Comparison of ENCODE assay signal across 15 mouse cellular contexts in the genomic region with DNA sequence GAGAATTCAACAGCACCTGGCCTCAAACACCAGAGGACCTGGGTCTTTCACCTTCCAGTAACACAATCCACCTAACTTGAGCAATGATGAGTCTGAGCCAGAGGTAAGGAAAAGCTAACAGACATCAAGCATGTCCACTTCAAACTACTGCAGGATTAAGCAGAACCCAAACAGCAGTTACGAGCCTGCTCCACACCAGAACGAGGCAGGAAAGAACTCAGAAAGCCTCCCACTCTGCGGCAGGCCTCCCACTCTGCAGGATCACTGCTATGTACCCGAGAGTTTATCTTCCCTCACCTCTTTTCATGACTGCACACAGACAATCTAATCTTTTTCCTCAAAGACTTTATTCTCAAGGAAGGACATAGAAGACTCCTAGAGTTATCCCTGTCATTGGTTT. TPM values are rescaled to one million over a fixed set of nuclear protein-coding genes. Genes with fewer than 3 reads are reported as not detected.
DNase-seq lines count a peak whose midpoint lies in the region; ATAC-seq and TF ChIP-seq lines count a peak whose summit lies in the region.
"Had no signal": no experiment of that assay in that cellular context is flagged by ENCODE, and none has a peak within 500 bp of the region (broad histone marks: within the 10 kb centered on the region; RNA-seq: fewer than 3 reads in every experiment).

No protein-coding gene starts in this region.

- no peak for DNase-seq in hindbrain, postnatal 0 days (ENCODE audit: low spot score)
- no peak for DNase-seq in limb, embryonic 10.5 days (ENCODE audit: low spot score)
- no peak for DNase-seq in liver, embryonic 11.5 days (ENCODE audit: low spot score)
- DNase-seq in urinary bladder, postnatal 36 days (ENCODE audit: low spot score in 2 of 2) = no peak
- DNase-seq: cerebellum, postnatal 36 days; heart, adult 11 months; heart, postnatal 36 days had no signal

- H3K27ac ChIP-seq in hindbrain, embryonic 13.5 days = no peak overlapping the region
- H3K27ac ChIP-seq in hindbrain, postnatal 0 days = no peak overlapping the region
- no peak overlapping the region for H3K27ac ChIP-seq in limb, embryonic 12.5 days
- H3K27ac ChIP-seq in limb, embryonic 10.5 days = no peak overlapping the region
- peak overlapping the region; percentile 28; the same call in 1 of the 2 replicates for H3K27ac ChIP-seq in intestine, postnatal 0 days (ENCODE audit: low read depth, low read length)
- H3K27ac ChIP-seq in liver, embryonic 11.5 days (ENCODE audit: low read depth, low read length) = no peak overlapping the region
- H3K27ac ChIP-seq: lung, embryonic 15.5 days had no signal

- H3K36me3 ChIP-seq in hindbrain, embryonic 13.5 days = peaks cover 84% of the 10 kb centered on the region
- H3K36me3 ChIP-seq in hindbrain, postnatal 0 days (ENCODE audit: insufficient read depth, low read length) = peaks cover 64% of the 10 kb centered on the region
- peaks cover 94% of the 10 kb centered on the region for H3K36me3 ChIP-seq in limb, embryonic 12.5 days
- H3K36me3 ChIP-seq in limb, embryonic 10.5 days = peaks cover 95% of the 10 kb centered on the region
- H3K36me3 ChIP-seq in intestine, postnatal 0 days (ENCODE audit: control insufficient read depth, insufficient read depth) = peaks cover 91% of the 10 kb centered on the region
- peaks cover 54% of the 10 kb centered on the region for H3K36me3 ChIP-seq in liver, embryonic 11.5 days (ENCODE audit: control insufficient read depth, insufficient read depth, low read length)

- H3K9ac ChIP-seq in hindbrain, embryonic 13.5 days = peak overlapping the region; percentile 62
- H3K9ac ChIP-seq in hindbrain, postnatal 0 days (replicated peaks; ENCODE audit: low read length) = no peak overlapping the region
- H3K9ac ChIP-seq in limb, embryonic 12.5 days (replicated peaks) = 0 out of 2 replicates have a peak overlapping the region, but pooled peaks have one; percentile 18
- H3K9ac ChIP-seq in intestine, postnatal 0 days (ENCODE audit: low read depth, low read length) = peak overlapping the region; percentile 17; the same call in 1 of the 2 replicates
- H3K9ac ChIP-seq in liver, embryonic 11.5 days (ENCODE audit: low read depth, low read length) = peak overlapping the region; percentile 11; the same call in 1 of the 2 replicates
- H3K9ac ChIP-seq: lung, embryonic 15.5 days had no signal

- no peak for TF ChIP-seq CTCF in hindbrain, postnatal 0 days (IDR thresholded peaks at IDR 0.05; ENCODE audit: low read depth)
- no peak for TF ChIP-seq CTCF in intestine, postnatal 0 days (IDR thresholded peaks at IDR 0.05; ENCODE audit: low read depth)

- ATAC-seq in hindbrain, embryonic 13.5 days (ENCODE audit: low FRiP score) = no peak
- no peak for ATAC-seq in hindbrain, postnatal 0 days
- ATAC-seq in limb, embryonic 12.5 days (ENCODE audit: insufficient number of reproducible peaks, insufficient read depth, low FRiP score, low TSS enrichment, low read depth) = no peak
- ATAC-seq in intestine, postnatal 0 days = no peak
- no peak for ATAC-seq in liver, embryonic 11.5 days (replicated peaks; ENCODE audit: low FRiP score)
- ATAC-seq: Patski had no signal

- no peaks in the 10 kb centered on the region for H3K9me3 ChIP-seq in hindbrain, embryonic 13.5 days
- H3K9me3 ChIP-seq in hindbrain, postnatal 0 days (ENCODE audit: low read length) = no peaks in the 10 kb centered on the region
- H3K9me3 ChIP-seq in limb, embryonic 12.5 days = no peaks in the 10 kb centered on the region
- no peaks in the 10 kb centered on the region for H3K9me3 ChIP-seq in limb, embryonic 10.5 days (replicated peaks)
- no peaks in the 10 kb centered on the region for H3K9me3 ChIP-seq in intestine, postnatal 0 days (ENCODE audit: control insufficient read depth)
- no peaks in the 10 kb centered on the region for H3K9me3 ChIP-seq in liver, embryonic 11.5 days (ENCODE audit: control insufficient read depth, low read length)
- H3K9me3 ChIP-seq: lung, embryonic 15.5 days; megakaryocyte, embryonic 14.5 days had no signal

- H3K27me3 ChIP-seq in hindbrain, embryonic 13.5 days = no peaks in the 10 kb centered on the region
- no peaks in the 10 kb centered on the region for H3K27me3 ChIP-seq in hindbrain, postnatal 0 days (ENCODE audit: insufficient read depth, low read length)
- H3K27me3 ChIP-seq in limb, embryonic 12.5 days = no peaks in the 10 kb centered on the region
- H3K27me3 ChIP-seq in limb, embryonic 10.5 days (ENCODE audit: low read depth, poor library complexity, severe bottlenecking) = no peaks in the 10 kb centered on the region
- H3K27me3 ChIP-seq in intestine, postnatal 0 days (replicated peaks; ENCODE audit: control insufficient read depth, insufficient read depth, low read length) = no peaks in the 10 kb centered on the region
- no peaks in the 10 kb centered on the region for H3K27me3 ChIP-seq in liver, embryonic 11.5 days (replicated peaks; ENCODE audit: control insufficient read depth, insufficient read depth, low read length)
- H3K27me3 ChIP-seq: CH12.LX; lung, embryonic 15.5 days; megakaryocyte, embryonic 14.5 days; Patski had no signal

- H3K4me2 ChIP-seq in hindbrain, embryonic 13.5 days = no peak overlapping the region
- H3K4me2 ChIP-seq in hindbrain, postnatal 0 days (ENCODE audit: low read depth, low read length) = no peak overlapping the region
- H3K4me2 ChIP-seq in limb, embryonic 12.5 days = no peak overlapping the region
- no peak overlapping the region for H3K4me2 ChIP-seq in intestine, postnatal 0 days (replicated peaks; ENCODE audit: low read depth)
- no peak overlapping the region for H3K4me2 ChIP-seq in liver, embryonic 11.5 days
- H3K4me2 ChIP-seq: lung, embryonic 15.5 days had no signal

- H3K4me3 ChIP-seq in hindbrain, embryonic 13.5 days = no peak overlapping the region
- no peak overlapping the region for H3K4me3 ChIP-seq in hindbrain, postnatal 0 days (ENCODE audit: low read length)
- H3K4me3 ChIP-seq in limb, embryonic 12.5 days (replicated peaks) = no peak overlapping the region
- H3K4me3 ChIP-seq in limb, embryonic 10.5 days = no peak overlapping the region
- no peak overlapping the region for H3K4me3 ChIP-seq in intestine, postnatal 0 days (ENCODE audit: low read depth, low read length)
- H3K4me3 ChIP-seq in liver, embryonic 11.5 days (ENCODE audit: low read depth, low read length) = no peak overlapping the region
- H3K4me3 ChIP-seq: lung, embryonic 15.5 days; megakaryocyte, embryonic 14.5 days; myocyte had no signal

- 91% methylated on average over 4 of the region's 4 CpGs for WGBS in hindbrain, embryonic 13.5 days
- WGBS in hindbrain, postnatal 0 days = 72% methylated on average over 4 of the region's 4 CpGs
- 80% methylated on average over 4 of the region's 4 CpGs for WGBS in limb, embryonic 12.5 days
- WGBS in limb, embryonic 10.5 days = 88% methylated on average over 4 of the region's 4 CpGs
- 59% methylated on average over 4 of the region's 4 CpGs for WGBS in intestine, postnatal 0 days
- WGBS in liver, embryonic 11.5 days = 68% methylated on average over 4 of the region's 4 CpGs

- H3K4me1 ChIP-seq in hindbrain, embryonic 13.5 days (replicated peaks) = peaks cover 28% of the 10 kb centered on the region
- H3K4me1 ChIP-seq in hindbrain, postnatal 0 days (ENCODE audit: insufficient read depth, low read length) = no peaks in the 10 kb centered on the region
- peaks cover 6% of the 10 kb centered on the region; the same call in 1 of the 2 replicates for H3K4me1 ChIP-seq in limb, embryonic 12.5 days (replicated peaks)
- no peaks in the 10 kb centered on the region for H3K4me1 ChIP-seq in limb, embryonic 10.5 days
- no peaks in the 10 kb centered on the region for H3K4me1 ChIP-seq in intestine, postnatal 0 days (replicated peaks; ENCODE audit: control insufficient read depth, insufficient read depth, low read length)
- H3K4me1 ChIP-seq in liver, embryonic 11.5 days (replicated peaks; ENCODE audit: control insufficient read depth, insufficient read depth, low read length) = peaks cover 8% of the 10 kb centered on the region; the same call in 1 of the 2 replicates

RNA-seq across cellular contexts. Expression of a gene that starts 7.8 kb away (rescaled TPM):
- 18.3 and 18.5 TPM in 2 replicates for polyA plus RNA-seq in hindbrain, embryonic 13.5 days (2015; fragmentation: Nextera tagmentation; extraction: Ambion mirVana)
- total RNA-seq in hindbrain, postnatal 0 days (2014; rRNA removed) = 60.9 and 89.2 TPM in 2 replicates
- polyA plus RNA-seq in hindbrain, postnatal 0 days (2015; fragmentation: Nextera tagmentation; extraction: Ambion mirVana) = 9.9 and 10.5 TPM in 2 replicates
- 25.6 and 33.0 TPM in 2 replicates for polyA plus RNA-seq in limb, embryonic 12.5 days (2016; fragmentation: Nextera tagmentation; extraction: Ambion mirVana)
- polyA plus RNA-seq in limb, embryonic 10.5 days (2016; fragmentation: Nextera tagmentation; extraction: Ambion mirVana) = 29.4 and 37.1 TPM in 2 replicates
- polyA plus RNA-seq in intestine, postnatal 0 days (2015; fragmentation: Nextera tagmentation; extraction: Ambion mirVana) = 17.4 and 18.3 TPM in 2 replicates
- 33.7 TPM in 2 replicates for polyA plus RNA-seq in liver, embryonic 11.5 days (2014; fragmentation: Nextera tagmentation; extraction: Ambion mirVana)

RNA-seq across cellular contexts. Expression of a gene that starts 28.2 kb away (rescaled TPM):
- 24.9 and 27.0 TPM in 2 replicates for polyA plus RNA-seq in hindbrain, embryonic 13.5 days (2015; fragmentation: Nextera tagmentation; extraction: Ambion mirVana)
- total RNA-seq in hindbrain, postnatal 0 days (2014; rRNA removed) = 30.2 and 40.6 TPM in 2 replicates
- 16.3 and 17.3 TPM in 2 replicates for polyA plus RNA-seq in hindbrain, postnatal 0 days (2015; fragmentation: Nextera tagmentation; extraction: Ambion mirVana)
- polyA plus RNA-seq in limb, embryonic 12.5 days (2016; fragmentation: Nextera tagmentation; extraction: Ambion mirVana) = 29.1 and 30.3 TPM in 2 replicates
- 30.6 and 35.3 TPM in 2 replicates for polyA plus RNA-seq in limb, embryonic 10.5 days (2016; fragmentation: Nextera tagmentation; extraction: Ambion mirVana)
- 6.8 TPM in 2 replicates for polyA plus RNA-seq in intestine, postnatal 0 days (2015; fragmentation: Nextera tagmentation; extraction: Ambion mirVana)
- polyA plus RNA-seq in liver, embryonic 11.5 days (2014; fragmentation: Nextera tagmentation; extraction: Ambion mirVana) = 17.7 and 19.2 TPM in 2 replicates

RNA-seq across cellular contexts. Expression of a gene that starts 48.1 kb away (rescaled TPM):
- 94.3 and 95.6 TPM in 2 replicates for polyA plus RNA-seq in hindbrain, embryonic 13.5 days (2015; fragmentation: Nextera tagmentation; extraction: Ambion mirVana)
- 58.7 and 68.5 TPM in 2 replicates for total RNA-seq in hindbrain, postnatal 0 days (2014; rRNA removed)
- polyA plus RNA-seq in hindbrain, postnatal 0 days (2015; fragmentation: Nextera tagmentation; extraction: Ambion mirVana) = 94.9 and 95.8 TPM in 2 replicates
- 116 TPM in 2 replicates for polyA plus RNA-seq in limb, embryonic 12.5 days (2016; fragmentation: Nextera tagmentation; extraction: Ambion mirVana)
- polyA plus RNA-seq in limb, embryonic 10.5 days (2016; fragmentation: Nextera tagmentation; extraction: Ambion mirVana) = 142 and 149 TPM in 2 replicates
- polyA plus RNA-seq in intestine, postnatal 0 days (2015; fragmentation: Nextera tagmentation; extraction: Ambion mirVana) = 46.4 and 47.6 TPM in 2 replicates
- polyA plus RNA-seq in liver, embryonic 11.5 days (2014; fragmentation: Nextera tagmentation; extraction: Ambion mirVana) = 147 and 150 TPM in 2 replicates

RNA-seq across cellular contexts. Expression of a gene that starts 48.1 kb away (rescaled TPM):
- 154 and 162 TPM in 2 replicates for polyA plus RNA-seq in hindbrain, embryonic 13.5 days (2015; fragmentation: Nextera tagmentation; extraction: Ambion mirVana)
- total RNA-seq in hindbrain, postnatal 0 days (2014; rRNA removed) = 115 and 135 TPM in 2 replicates
- polyA plus RNA-seq in hindbrain, postnatal 0 days (2015; fragmentation: Nextera tagmentation; extraction: Ambion mirVana) = 133 and 138 TPM in 2 replicates
- 170 TPM in 2 replicates for polyA plus RNA-seq in limb, embryonic 12.5 days (2016; fragmentation: Nextera tagmentation; extraction: Ambion mirVana)
- 127 and 148 TPM in 2 replicates for polyA plus RNA-seq in limb, embryonic 10.5 days (2016; fragmentation: Nextera tagmentation; extraction: Ambion mirVana)
- polyA plus RNA-seq in intestine, postnatal 0 days (2015; fragmentation: Nextera tagmentation; extraction: Ambion mirVana) = 45.6 and 49.3 TPM in 2 replicates
- 94.4 and 95.7 TPM in 2 replicates for polyA plus RNA-seq in liver, embryonic 11.5 days (2014; fragmentation: Nextera tagmentation; extraction: Ambion mirVana)

RNA-seq across cellular contexts. Expression of a gene that starts 56.8 kb away (rescaled TPM):
- polyA plus RNA-seq in hindbrain, embryonic 13.5 days (2015; fragmentation: Nextera tagmentation; extraction: Ambion mirVana) = 27.8 and 35.2 TPM in 2 replicates
- total RNA-seq in hindbrain, postnatal 0 days (2014; rRNA removed) = 44.7 and 56.4 TPM in 2 replicates
- polyA plus RNA-seq in hindbrain, postnatal 0 days (2015; fragmentation: Nextera tagmentation; extraction: Ambion mirVana) = 25.6 and 26.1 TPM in 2 replicates
- polyA plus RNA-seq in limb, embryonic 12.5 days (2016; fragmentation: Nextera tagmentation; extraction: Ambion mirVana) = 36.7 and 39.4 TPM in 2 replicates
- 41.4 and 42.1 TPM in 2 replicates for polyA plus RNA-seq in limb, embryonic 10.5 days (2016; fragmentation: Nextera tagmentation; extraction: Ambion mirVana)
- 5.6 and 6.7 TPM in 2 replicates for polyA plus RNA-seq in intestine, postnatal 0 days (2015; fragmentation: Nextera tagmentation; extraction: Ambion mirVana)
- 36.4 and 41.6 TPM in 2 replicates for polyA plus RNA-seq in liver, embryonic 11.5 days (2014; fragmentation: Nextera tagmentation; extraction: Ambion mirVana)
